Mouse (Mus musculus) liver, adult (tissue): ENCODE data around the gene Polr1c.

ENCODE experiments used
- GATA4 ChIP-seq: IDR thresholded peaks from 2 replicates; pipeline ENCODE4 v1.6.1; 2014; ENCODE audit warnings: mild to moderate bottlenecking, low read length; ENCODE audit not compliant: insufficient replicate concordance

Gene Polr1c

GRCm38 (mm10) chr17:46252571-46253451 is 5.0 kb upstream of the Polr1c start:
- TF ChIP-seq GATA4 = no peak

GRCm38 (mm10) chr17:46251174-46251573 is 3.3 kb upstream of the Polr1c start:
- TF ChIP-seq GATA4 = no peak

GRCm38 (mm10) chr17:46248189-46248522 is 302 bp upstream of the Polr1c start:
- no peak for TF ChIP-seq GATA4

GRCm38 (mm10) chr17:46244579-46244978 is 3.3 kb downstream of the Polr1c start:
- TF ChIP-seq GATA4 = no peak

- TF ChIP-seq GATA4 = no peak
Observed at GRCm38 (mm10) chr17:46243624-46244023, 4.2 kb downstream of the Polr1c start.

GRCm38 (mm10) chr17:46242993-46243392 is 4.9 kb downstream of the Polr1c start:
- TF ChIP-seq GATA4 = no peak

- no peak for TF ChIP-seq GATA4
Observed at GRCm38 (mm10) chr17:46242274-46242673, 5.6 kb downstream of the Polr1c start.

- TF ChIP-seq GATA4 = no peak
Observed at GRCm38 (mm10) chr17:46241471-46241870, 6.4 kb downstream of the Polr1c start.

GRCm38 (mm10) chr17:46239516-46240114 is 8.2 kb downstream of the Polr1c start:
- no peak for TF ChIP-seq GATA4

- TF ChIP-seq GATA4 = no peak
Observed at GRCm38 (mm10) chr17:46237480-46237879, 10.4 kb downstream of the Polr1c start.

GRCm38 (mm10) chr17:46237079-46237478 is 10.8 kb downstream of the Polr1c start:
- TF ChIP-seq GATA4 = no peak

- no peak for TF ChIP-seq GATA4
Observed at GRCm38 (mm10) chr17:46236067-46236466, 11.8 kb downstream of the Polr1c start.

- no peak for TF ChIP-seq GATA4
Observed at GRCm38 (mm10) chr17:46227576-46227975, 20.3 kb downstream of the Polr1c start.

GRCm38 (mm10) chr17:46221601-46222000 is 26.3 kb downstream of the Polr1c start:
- TF ChIP-seq GATA4 = no peak

GRCm38 (mm10) chr17:46210550-46210949 is 37.3 kb downstream of the Polr1c start:
- TF ChIP-seq GATA4 = no peak

- TF ChIP-seq GATA4 = no peak
Observed at GRCm38 (mm10) chr17:46206676-46207075, 41.2 kb downstream of the Polr1c start.
